Mouse (Mus musculus) hindbrain, embryonic 10.5 days (tissue): ENCODE measurements around the gene Brip1. TPM values are rescaled to one million over a fixed set of nuclear protein-coding genes. Genes with fewer than 3 reads are reported as not detected.
A peak's percentile ranks its signal among the peaks of the same experiment; 100 is the strongest.
"Not testable (repeated sequence)": the region's sequence is repeated elsewhere in the genome, so short reads cannot be mapped to it uniquely, and the experiment has no call there.

ENCODE experiments used
- DNase-seq: peaks from one replicate; pipeline ENCODE4 v3.0.0-alpha.2; 2017; ENCODE audit warnings: low spot score
- H3K27ac ChIP-seq: fragments of 300-500 bp; sonication (generic); 2 replicates; pipeline ENCODE4 v1.5.1; 2016; ENCODE audit warnings: mild to moderate bottlenecking, moderate library complexity
- H3K27me3 ChIP-seq: fragments of 300-500 bp; sonication (generic); 2 replicates; pipeline ENCODE4 v1.6.1; 2016; ENCODE audit warnings: mild to moderate bottlenecking; ENCODE audit not compliant: poor library complexity, insufficient read depth, severe bottlenecking
- H3K36me3 ChIP-seq: fragments of 300-500 bp; sonication (generic); 2 replicates; pipeline ENCODE4 v1.6.1; 2016; ENCODE audit warnings: mild to moderate bottlenecking, moderate library complexity
- H3K4me1 ChIP-seq: fragments of 300-500 bp; sonication (generic); replicated peaks from 2 replicates; pipeline ENCODE4 v1.6.1; 2016; ENCODE audit warnings: mild to moderate bottlenecking
- H3K4me3 ChIP-seq: fragments of 300-500 bp; sonication (generic); 2 replicates; pipeline ENCODE4 v1.5.1; 2016; ENCODE audit warnings: mild to moderate bottlenecking, moderate library complexity
- H3K9me3 ChIP-seq: fragments of 300-500 bp; sonication (generic); 2 replicates; pipeline ENCODE4 v1.6.1; 2016; ENCODE audit warnings: mild to moderate bottlenecking, moderate library complexity
- WGBS: fragments of 180-500 bp; shearing (Covaris S2); methylation state at CpG from one replicate; pipeline ENCODE4 v1.1.7; 2016; 5-methylcytosine and 5-hydroxymethylcytosine counted together
- polyA plus RNA-seq: library from polyadenylated mRNA; unstranded; fragments of >200 nt; fragmentation: Nextera tagmentation; extraction: Ambion mirVana; gene quantifications from 2 replicates; pipeline ENCODE4 v1.2.1, GENCODE M21; 2016

Gene Brip1
- polyA plus RNA-seq, 1 experiment from 2014 or later = 8.7 TPM

GRCm38 (mm10) chr11:86185224-86185623 lies 15.8 kb downstream of the Brip1 start:
- H3K4me3 ChIP-seq, DNase-seq, H3K9me3 ChIP-seq, H3K4me1 ChIP-seq, H3K27me3 ChIP-seq, H3K27ac ChIP-seq: not testable (repeated sequence)
- H3K36me3 ChIP-seq = peaks cover 30% of the 10 kb centered on the region
- WGBS = 96% methylated on average over 7 of the region's 7 CpGs

- 84% methylated on average over 3 of the region's 3 CpGs for WGBS
- Histone ChIP-seq H3K27ac (no peak overlapping the region), H3K9me3 (no peaks in the 10 kb centered on the region), H3K36me3 (0 out of 2 replicates have a peak, but pooled peaks cover 4% of the 10 kb centered on the region), H3K4me3 (no peak overlapping the region), H3K4me1 (no peaks in the 10 kb centered on the region), H3K27me3 (no peaks in the 10 kb centered on the region)
- DNase-seq = no peak
Observed at GRCm38 (mm10) chr11:86175833-86176232, 25.2 kb downstream of the Brip1 start.

- H3K27ac ChIP-seq = no peak overlapping the region
- no peaks in the 10 kb centered on the region for H3K9me3 ChIP-seq
- H3K4me3 ChIP-seq = no peak overlapping the region
- H3K27me3 ChIP-seq = no peaks in the 10 kb centered on the region
- 55% methylated on average over 2 of the region's 2 CpGs for WGBS
- H3K36me3 ChIP-seq = 0 out of 2 replicates have a peak, but pooled peaks cover 4% of the 10 kb centered on the region
- peak; percentile 18 for DNase-seq
- H3K4me1 ChIP-seq = no peaks in the 10 kb centered on the region
Observed at GRCm38 (mm10) chr11:86174173-86174572, 26.8 kb downstream of the Brip1 start.

- 0 out of 2 replicates have a peak, but pooled peaks cover 4% of the 10 kb centered on the region for H3K36me3 ChIP-seq
- no peaks in the 10 kb centered on the region for H3K9me3 ChIP-seq
- H3K27ac ChIP-seq = no peak overlapping the region
- H3K4me1 ChIP-seq = no peaks in the 10 kb centered on the region
- H3K27me3 ChIP-seq = no peaks in the 10 kb centered on the region
- no peak overlapping the region for H3K4me3 ChIP-seq
- DNase-seq = no peak
- 93% methylated on average over 2 of the region's 2 CpGs for WGBS
Observed at GRCm38 (mm10) chr11:86170743-86171142, 30.2 kb downstream of the Brip1 start.

- no peaks in the 10 kb centered on the region for H3K4me1 ChIP-seq
- H3K27me3 ChIP-seq = no peaks in the 10 kb centered on the region
- H3K9me3 ChIP-seq = no peaks in the 10 kb centered on the region
- WGBS = 76% methylated on average over 2 of the region's 2 CpGs
- DNase-seq = no peak
- H3K4me3 ChIP-seq = no peak overlapping the region
- no peak overlapping the region for H3K27ac ChIP-seq
- H3K36me3 ChIP-seq = peaks cover 5% of the 10 kb centered on the region; the same call in 1 of the 2 replicates
Observed at GRCm38 (mm10) chr11:86160251-86160650, 40.7 kb downstream of the Brip1 start.

- no peak for DNase-seq
- H3K27ac ChIP-seq = no peak overlapping the region
Observed at GRCm38 (mm10) chr11:86158950-86159349, 42.0 kb downstream of the Brip1 start.

GRCm38 (mm10) chr11:86155638-86156037 lies 45.4 kb downstream of the Brip1 start:
- Histone ChIP-seq H3K9me3 (no peaks in the 10 kb centered on the region), H3K4me3 (no peak overlapping the region), H3K27me3 (no peaks in the 10 kb centered on the region), H3K27ac (no peak overlapping the region), H3K4me1 (no peaks in the 10 kb centered on the region), H3K36me3 (peaks cover 17% of the 10 kb centered on the region)
- WGBS = 79% methylated on average over 5 of the region's 5 CpGs
- no peak for DNase-seq

More at GRCm38 (mm10) chr11:86158950-86159349, 42.0 kb downstream of the Brip1 start:
- WGBS = 63% methylated on average over 2 of the region's 2 CpGs
- Histone ChIP-seq H3K27me3 (no peaks in the 10 kb centered on the region), H3K4me3 (no peak overlapping the region), H3K4me1 (no peaks in the 10 kb centered on the region), H3K9me3 (no peaks in the 10 kb centered on the region), H3K36me3 (no peaks in the 10 kb centered on the region)

GRCm38 (mm10) chr11:86131324-86131723 lies 69.7 kb downstream of the Brip1 start:
- Histone ChIP-seq H3K27ac (no peak overlapping the region), H3K9me3 (no peaks in the 10 kb centered on the region), H3K4me3 (no peak overlapping the region), H3K4me1 (no peaks in the 10 kb centered on the region), H3K36me3 (peaks cover 6% of the 10 kb centered on the region; the same call in 1 of the 2 replicates), H3K27me3 (no peaks in the 10 kb centered on the region)
- DNase-seq = no peak
- WGBS = 94% methylated on average over 3 of the region's 3 CpGs

GRCm38 (mm10) chr11:86117078-86117869 lies 83.7 kb downstream of the Brip1 start:
- Histone ChIP-seq H3K27ac (no peak overlapping the region), H3K36me3 (no peaks in the 10 kb centered on the region), H3K4me1 (no peaks in the 10 kb centered on the region), H3K27me3 (no peaks in the 10 kb centered on the region), H3K9me3 (no peaks in the 10 kb centered on the region), H3K4me3 (no peak overlapping the region)
- no peak for DNase-seq
- WGBS = 91% methylated on average over 7 of the region's 7 CpGs

GRCm38 (mm10) chr11:86115955-86116354 lies 85.0 kb downstream of the Brip1 start:
- Histone ChIP-seq H3K36me3 (no peaks in the 10 kb centered on the region), H3K27me3 (no peaks in the 10 kb centered on the region), H3K4me3 (no peak overlapping the region), H3K9me3 (no peaks in the 10 kb centered on the region), H3K4me1 (no peaks in the 10 kb centered on the region), H3K27ac (no peak overlapping the region)
- 94% methylated on average over 1 of the region's 1 CpGs for WGBS
- DNase-seq = no peak

- DNase-seq = no peak
- Histone ChIP-seq H3K9me3 (no peaks in the 10 kb centered on the region), H3K36me3 (peaks cover 47% of the 10 kb centered on the region), H3K27me3 (no peaks in the 10 kb centered on the region), H3K4me3 (no peak overlapping the region), H3K27ac (no peak overlapping the region), H3K4me1 (no peaks in the 10 kb centered on the region)
- WGBS = 90% methylated on average over 4 of the region's 4 CpGs
Observed at GRCm38 (mm10) chr11:86107276-86107675, 93.7 kb downstream of the Brip1 start.

GRCm38 (mm10) chr11:86106596-86106995 lies 94.4 kb downstream of the Brip1 start:
- Histone ChIP-seq H3K9me3 (no peaks in the 10 kb centered on the region), H3K4me1 (no peaks in the 10 kb centered on the region), H3K4me3 (no peak overlapping the region), H3K27ac (no peak overlapping the region), H3K36me3 (peaks cover 47% of the 10 kb centered on the region), H3K27me3 (no peaks in the 10 kb centered on the region)
- no peak for DNase-seq

GRCm38 (mm10) chr11:86101191-86101590 lies 99.8 kb downstream of the Brip1 start:
- H3K9me3 ChIP-seq = peaks cover 8% of the 10 kb centered on the region
- H3K36me3 ChIP-seq = peaks cover 22% of the 10 kb centered on the region
- H3K27ac ChIP-seq = no peak overlapping the region
- DNase-seq = no peak
- WGBS = 95% methylated on average over 6 of the region's 6 CpGs
- no peaks in the 10 kb centered on the region for H3K27me3 ChIP-seq
- H3K4me1 ChIP-seq = no peaks in the 10 kb centered on the region
- no peak overlapping the region for H3K4me3 ChIP-seq
